Mouse (Mus musculus): Measurements from ENCODE around the gene Cpa3.

Gene Cpa3
- long read RNA-seq, experiment 1, partial matches to known transcripts, result 0 of 2 reads
- long read RNA-seq, experiment 1, other reads (novel, unspliced or antisense), result 0 of 2 reads
- long read RNA-seq, experiment 2, result 0 reads

GRCm38 (mm10) chr3:20242050-20242449 lies at the start of gene Cpa3:
TSS of gene Cpa3 (minus strand) at chr3:20242181.
- intact Hi-C loops (cut with DNase I), result no loop called here

DNA sequence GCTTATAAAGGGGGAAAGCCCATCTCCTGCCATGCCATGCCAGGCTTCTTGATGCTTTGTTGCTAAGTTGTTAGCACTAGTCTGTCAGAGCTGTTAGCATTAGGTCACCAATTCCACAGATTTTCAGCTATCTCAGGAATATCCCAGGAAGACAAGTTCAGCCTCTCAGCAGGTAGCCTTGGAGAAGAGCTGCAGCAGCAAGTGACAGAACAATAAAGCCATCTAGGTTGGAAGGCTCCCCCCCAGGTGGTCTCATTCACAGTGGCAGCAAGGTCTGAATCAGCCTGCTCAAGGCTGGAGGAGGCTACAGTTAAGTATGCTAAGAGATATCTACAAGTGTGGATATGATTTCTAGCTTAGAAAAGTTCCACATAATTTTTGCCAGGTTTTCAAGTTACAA lies 49.4 kb upstream of the Cpa3 start:
- intact Hi-C loops (cut with DNase I), result no loop called here

- intact Hi-C loops (cut with DNase I), result no loop called here
These were observed 46.8 kb upstream of the Cpa3 start for GRCm38 (mm10) chr3:20288761-20289160.

DNA sequence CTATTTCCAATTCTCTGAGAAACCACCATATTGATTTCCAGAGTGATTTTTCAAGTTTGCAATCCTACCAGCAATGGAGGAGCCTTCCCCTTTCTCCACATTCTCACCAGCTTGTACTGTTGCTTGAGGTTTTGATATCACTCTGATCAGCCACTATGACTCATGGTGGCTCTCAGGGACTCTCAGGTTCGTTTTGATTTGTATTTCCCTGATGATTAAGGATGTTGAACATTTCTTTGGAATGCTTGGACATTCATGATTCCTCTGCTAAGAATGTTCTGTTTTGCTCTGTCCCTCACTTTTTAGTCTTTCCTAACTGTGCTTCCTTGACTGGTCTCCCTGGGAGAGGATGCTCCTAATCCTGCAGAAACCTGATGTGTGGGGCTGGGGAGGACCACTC lies 39.8 kb upstream of the Cpa3 start:
- intact Hi-C loops (cut with DNase I), result no loop called here

GRCm38 (mm10) chr3:20275633-20276032 lies 33.7 kb upstream of the Cpa3 start, which contains the start of gene Cpb1:
TSS of gene Cpb1 (minus strand) at chr3:20275733.
- intact Hi-C loops (cut with DNase I), result no loop called here

DNA sequence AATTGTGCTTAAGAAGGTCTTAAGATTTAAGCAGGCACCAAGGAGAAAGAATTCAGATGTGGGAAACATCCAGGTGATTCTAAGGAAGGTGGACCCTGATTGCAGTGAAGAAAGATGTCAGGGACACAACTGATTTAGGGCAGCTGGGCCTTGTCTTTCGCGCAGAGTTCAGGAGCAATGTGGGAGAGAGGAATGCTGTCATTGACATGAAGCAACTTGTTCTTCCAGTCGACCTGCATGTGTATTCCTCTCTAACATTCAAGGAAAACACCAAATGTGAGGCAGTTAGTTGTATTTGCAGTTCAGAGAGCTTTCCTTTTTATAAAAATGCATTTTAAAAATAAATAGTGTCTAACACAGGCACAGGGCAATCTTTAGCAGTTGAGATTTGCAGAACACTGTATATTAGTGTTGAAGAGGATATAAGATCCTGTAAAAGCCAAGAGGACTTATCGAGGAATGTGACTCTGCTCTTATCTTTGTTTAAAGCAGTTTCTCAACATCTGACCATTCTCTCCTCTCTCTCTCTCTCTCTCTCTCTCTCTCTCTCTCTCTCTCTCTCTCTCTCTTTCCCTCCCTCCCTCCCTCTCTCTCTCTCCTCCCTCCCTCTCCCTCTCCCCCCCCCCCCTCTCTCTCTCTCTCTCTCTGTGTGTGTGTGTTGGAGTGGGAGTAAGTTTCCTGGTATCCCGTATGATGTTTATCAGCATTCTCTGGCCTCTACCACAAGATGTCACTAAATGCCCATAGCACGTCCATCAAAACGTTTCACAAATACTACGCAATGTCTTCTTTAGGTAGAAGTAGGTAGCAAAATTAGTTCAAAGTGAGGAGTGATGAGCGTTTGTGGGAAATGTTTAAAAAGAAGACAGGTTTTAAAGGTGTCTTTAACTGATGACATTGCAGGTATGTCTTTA lies 12.8 kb upstream of the Cpa3 start:
- intact Hi-C loops (cut with DNase I), result loop anchor here (2.0 kb wide), 2 partner anchors 80 to 254 kb away; no protein-coding TSS in a partner anchor

DNA sequence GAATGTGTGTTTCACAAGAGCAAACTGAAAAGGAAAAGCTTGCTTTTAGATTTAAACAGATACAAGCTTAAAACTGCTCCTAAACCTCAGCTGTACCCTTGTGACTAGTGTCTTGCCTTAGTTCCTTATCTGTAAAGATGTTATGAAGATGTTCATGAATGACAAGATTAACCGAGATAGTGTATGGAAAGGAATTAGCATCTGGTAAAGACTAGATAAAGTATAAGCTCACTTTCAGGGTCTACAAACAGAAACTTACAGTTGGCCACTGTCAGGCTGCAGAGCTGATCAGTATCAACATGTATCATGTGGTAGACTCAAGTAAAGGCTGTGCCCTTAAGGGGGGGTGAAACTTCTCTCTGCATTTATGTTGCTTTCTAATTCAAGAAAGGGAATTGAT lies 1.9 kb upstream of the Cpa3 start:
- intact Hi-C loops (cut with DNase I), result no loop called here

- intact Hi-C loops (cut with DNase I), result no loop called here
These were observed 2.2 kb downstream of the Cpa3 start for GRCm38 (mm10) chr3:20239741-20240140.

- intact Hi-C loops (cut with DNase I), result no loop called here
These were observed 5.0 kb downstream of the Cpa3 start for GRCm38 (mm10) chr3:20236965-20237364.

DNA sequence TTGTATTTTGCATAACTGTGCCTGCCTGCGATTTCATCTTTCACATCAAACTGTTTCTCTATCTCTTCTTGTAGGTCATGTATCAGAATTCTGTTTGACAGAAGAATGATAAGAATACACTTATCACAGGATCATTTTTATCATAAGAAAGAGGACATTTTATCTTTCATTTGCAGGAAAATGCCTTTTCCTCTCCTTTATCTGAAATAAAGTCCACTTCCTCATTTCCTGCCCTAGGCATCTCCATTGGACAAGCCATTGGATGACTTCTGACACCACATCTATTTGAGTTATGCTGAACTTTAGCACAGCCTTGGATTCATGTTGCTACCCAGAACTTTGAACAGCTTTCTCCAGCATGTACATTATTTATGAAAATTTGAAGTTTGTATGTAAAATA lies 13.0 kb downstream of the Cpa3 start:
- intact Hi-C loops (cut with DNase I), result no loop called here

GRCm38 (mm10) chr3:20225429-20225828 lies 16.6 kb downstream of the Cpa3 start:
- intact Hi-C loops (cut with DNase I), result no loop called here

GRCm38 (mm10) chr3:20222926-20223698 lies 18.9 kb downstream of the Cpa3 start:
- intact Hi-C loops (cut with DNase I), result no loop called here

GRCm38 (mm10) chr3:20222136-20222535 lies 19.8 kb downstream of the Cpa3 start:
- intact Hi-C loops (cut with DNase I), result no loop called here

DNA sequence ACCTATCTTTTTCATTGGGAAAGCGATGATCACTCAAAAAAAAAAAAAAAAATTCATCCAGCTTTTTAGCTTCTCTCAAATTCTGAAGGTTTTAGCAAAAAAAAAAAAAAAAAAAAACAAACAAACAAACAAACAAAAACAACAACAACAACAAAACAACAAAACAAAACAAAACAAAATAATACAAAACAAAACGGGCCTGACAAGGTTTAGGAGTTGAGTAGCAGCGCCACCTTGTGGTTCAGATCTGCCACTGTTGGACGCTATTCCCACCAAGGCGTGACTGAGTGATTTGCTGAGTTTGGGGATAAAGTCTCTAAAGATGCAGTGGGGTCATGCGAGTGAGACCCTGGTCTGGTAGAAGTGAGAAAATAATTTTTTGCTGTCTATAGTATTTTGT lies 43.1 kb downstream of the Cpa3 start:
- intact Hi-C loops (cut with DNase I), result loop anchor here (2.0 to 10.0 kb wide), 2 partner anchors 64 to 294 kb away; no protein-coding TSS in a partner anchor

- intact Hi-C loops (cut with DNase I), result loop anchor here (2.0 to 10.0 kb wide), 2 partner anchors 63 to 293 kb away; no protein-coding TSS in a partner anchor
These were observed 44.1 kb downstream of the Cpa3 start for GRCm38 (mm10) chr3:20197878-20198277.

- intact Hi-C loops (cut with DNase I), result no loop called here
These were observed 52.9 kb downstream of the Cpa3 start for GRCm38 (mm10) chr3:20188976-20189675.

- intact Hi-C loops (cut with DNase I), result no loop called here
These were observed 69.6 kb downstream of the Cpa3 start for GRCm38 (mm10) chr3:20172394-20172793.

DNA sequence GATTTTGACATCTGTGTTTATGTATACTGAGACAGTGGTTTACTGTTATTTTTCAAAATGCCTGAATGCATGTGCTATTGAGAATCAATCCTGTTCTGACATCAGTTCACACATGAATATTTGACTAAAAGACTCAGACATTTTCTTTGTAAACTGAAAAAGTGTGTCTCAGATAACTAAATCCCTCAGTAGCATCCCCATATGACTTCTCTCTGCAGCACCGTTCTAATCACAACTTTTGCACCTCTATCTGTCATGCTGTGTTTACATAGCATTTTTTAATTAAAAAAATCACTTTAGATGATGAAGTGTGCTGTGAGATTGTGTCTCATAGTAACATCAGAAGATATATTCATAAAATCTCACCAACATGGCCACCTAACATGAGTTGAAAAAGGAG lies 74.5 kb downstream of the Cpa3 start:
- intact Hi-C loops (cut with DNase I), result no loop called here

Measured in adrenal gland (tissue).